Mouse (Mus musculus) cerebellum, adult 11 months (tissue): ENCODE results near the gene Kmt2d.

Experiments
- DNase-seq: peaks from one replicate; pipeline ENCODE4 v3.0.0; 2022

Kmt2d gene

DNA sequence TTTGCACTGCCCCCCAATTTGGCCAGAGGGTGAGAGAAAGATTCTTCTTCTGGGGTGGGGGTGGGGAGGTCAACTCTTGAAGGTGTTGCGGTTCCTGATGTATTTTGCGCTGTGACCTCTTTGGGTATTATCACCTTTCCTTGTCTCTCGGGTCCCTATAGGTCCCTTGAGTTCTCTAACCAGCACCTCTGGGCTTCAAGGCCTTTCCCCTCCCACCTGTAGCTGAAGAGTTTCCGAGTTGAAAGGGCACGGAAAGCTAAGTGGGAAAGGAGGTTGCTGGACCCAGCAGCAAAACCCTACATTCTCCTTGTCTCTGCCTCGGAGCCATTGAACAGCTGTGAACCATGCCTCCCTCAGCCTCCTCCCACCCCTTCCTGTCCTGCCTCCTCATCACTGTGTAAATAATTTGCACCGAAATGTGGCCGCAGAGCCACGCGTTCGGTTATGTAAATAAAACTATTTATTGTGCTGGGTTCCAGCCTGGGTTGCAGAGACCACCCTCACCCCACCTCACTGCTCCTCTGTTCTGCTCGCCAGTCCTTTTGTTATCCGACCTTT, 77.8 kb downstream of the Kmt2d start:
- no peak for DNase-seq

DNA sequence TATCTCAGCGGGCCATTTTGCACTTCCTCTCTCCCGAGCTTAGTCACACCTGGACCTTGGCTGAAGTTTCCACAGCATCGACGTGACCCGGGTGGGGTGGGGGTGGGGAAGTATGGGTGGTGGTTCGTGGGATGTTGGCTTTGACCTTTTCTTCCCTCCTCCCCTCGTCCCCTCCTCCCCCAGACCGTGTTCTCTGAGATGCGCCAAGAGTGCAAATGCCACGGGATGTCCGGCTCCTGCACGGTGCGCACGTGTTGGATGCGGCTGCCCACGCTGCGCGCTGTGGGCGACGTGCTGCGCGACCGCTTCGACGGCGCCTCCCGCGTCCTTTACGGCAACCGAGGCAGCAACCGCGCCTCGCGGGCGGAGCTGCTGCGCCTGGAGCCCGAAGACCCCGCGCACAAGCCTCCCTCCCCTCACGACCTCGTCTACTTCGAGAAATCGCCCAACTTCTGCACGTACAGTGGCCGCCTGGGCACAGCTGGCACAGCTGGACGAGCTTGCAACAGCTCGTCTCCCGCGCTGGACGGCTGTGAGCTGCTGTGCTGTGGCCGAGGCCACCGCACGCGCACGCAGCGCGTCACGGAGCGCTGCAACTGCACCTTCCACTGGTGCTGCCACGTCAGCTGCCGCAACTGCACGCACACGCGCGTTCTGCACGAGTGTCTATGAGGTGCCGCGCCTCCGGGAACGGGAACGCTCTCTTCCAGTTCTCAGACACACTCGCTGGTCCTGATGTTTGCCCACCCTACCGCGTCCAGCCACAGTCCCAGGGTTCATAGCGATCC, 78.6 kb downstream of the Kmt2d start:
- no peak for DNase-seq

DNA sequence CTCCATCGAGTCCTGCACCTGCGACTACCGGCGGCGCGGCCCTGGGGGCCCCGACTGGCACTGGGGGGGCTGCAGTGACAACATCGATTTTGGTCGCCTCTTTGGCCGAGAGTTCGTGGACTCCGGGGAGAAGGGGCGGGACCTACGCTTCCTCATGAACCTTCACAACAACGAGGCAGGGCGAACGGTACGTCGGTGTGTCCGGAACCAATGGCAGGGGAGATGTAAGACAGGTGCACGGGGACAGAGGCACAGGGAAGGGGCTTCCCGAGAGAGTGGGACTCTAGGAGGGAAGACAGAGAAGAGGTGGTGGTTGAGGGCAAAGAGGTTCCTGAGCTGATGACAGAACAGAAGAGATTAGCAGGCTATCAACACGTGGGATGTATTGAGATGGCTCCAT, 79.2 kb downstream of the Kmt2d start:
- no peak for DNase-seq

DNA sequence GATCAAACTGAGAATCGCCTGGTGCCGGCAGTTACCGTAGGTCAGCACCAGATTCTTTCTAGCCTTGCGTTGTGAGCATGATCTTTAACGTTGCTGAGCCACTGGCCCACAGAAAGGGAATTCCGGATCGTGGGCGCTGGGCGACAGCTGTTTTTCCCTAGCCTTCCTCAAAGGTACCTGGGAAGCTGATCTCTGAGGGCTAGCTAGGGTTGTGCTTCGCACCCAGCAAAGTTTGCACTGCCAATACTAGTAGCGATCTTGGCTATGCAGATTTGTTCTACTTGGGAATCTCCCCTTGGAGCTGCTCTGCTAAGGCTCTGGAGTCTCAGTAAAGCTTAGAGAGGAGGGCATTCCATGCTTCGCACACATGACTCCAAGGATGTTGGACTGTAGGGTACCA, 79.8 kb downstream of the Kmt2d start:
- DNase-seq = no peak

DNA sequence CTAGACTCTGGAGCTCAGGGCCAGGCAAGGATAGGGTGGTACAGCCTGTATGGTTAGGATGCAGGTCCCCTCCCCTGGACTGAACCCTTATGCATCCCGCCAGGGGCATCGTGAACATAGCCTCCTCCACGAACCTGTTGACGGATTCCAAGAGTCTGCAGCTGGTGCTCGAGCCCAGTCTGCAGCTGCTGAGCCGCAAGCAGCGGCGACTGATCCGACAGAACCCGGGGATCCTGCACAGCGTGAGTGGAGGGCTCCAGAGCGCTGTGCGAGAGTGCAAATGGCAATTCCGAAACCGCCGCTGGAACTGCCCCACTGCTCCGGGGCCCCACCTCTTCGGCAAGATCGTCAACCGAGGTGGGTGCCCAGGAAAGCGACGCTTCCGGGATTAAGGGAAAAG, 80.2 kb downstream of the Kmt2d start:
- DNase-seq = no peak

DNA sequence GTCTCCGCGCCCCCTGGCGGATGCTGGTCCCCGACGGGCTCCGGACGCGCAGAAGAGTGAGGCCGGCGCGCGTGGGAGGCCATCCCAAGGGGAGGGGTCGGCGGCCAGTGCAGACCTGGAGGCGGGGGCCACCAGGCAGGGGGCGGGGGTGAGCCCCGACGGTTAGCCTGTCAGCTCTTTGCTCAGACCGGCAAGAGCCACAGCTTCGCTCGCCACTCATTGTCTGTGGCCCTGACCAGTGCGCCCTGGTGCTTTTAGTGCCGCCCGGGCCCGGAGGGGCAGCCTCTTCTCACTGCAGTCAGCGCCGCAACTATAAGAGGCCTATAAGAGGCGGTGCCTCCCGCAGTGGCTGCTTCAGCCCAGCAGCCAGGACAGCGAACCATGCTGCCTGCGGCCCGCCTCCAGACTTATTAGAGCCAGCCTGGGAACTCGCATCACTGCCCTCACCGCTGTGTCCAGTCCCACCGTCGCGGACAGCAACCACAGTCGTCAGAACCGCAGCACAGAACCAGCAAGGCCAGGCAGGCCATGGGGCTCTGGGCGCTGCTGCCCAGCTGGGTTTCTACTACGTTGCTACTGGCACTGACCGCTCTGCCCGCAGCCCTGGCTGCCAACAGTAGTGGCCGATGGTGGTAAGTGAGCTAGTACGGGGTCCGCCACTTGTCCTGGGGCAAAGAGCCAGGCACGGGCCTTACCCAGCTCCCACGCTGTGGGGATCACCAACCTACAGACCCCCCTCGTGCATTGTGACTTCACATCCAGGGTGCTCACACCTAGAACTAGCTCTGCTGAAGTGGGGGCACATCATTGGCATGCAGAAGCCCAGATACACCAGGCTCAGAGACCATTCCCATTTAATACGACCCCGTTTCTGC, 81.1 kb downstream of the Kmt2d start, which contains the start of gene Wnt1:
TSS of gene Wnt1 (plus strand) at position 197 of the 875 bp plus-strand sequence.
- no peak for DNase-seq

DNA sequence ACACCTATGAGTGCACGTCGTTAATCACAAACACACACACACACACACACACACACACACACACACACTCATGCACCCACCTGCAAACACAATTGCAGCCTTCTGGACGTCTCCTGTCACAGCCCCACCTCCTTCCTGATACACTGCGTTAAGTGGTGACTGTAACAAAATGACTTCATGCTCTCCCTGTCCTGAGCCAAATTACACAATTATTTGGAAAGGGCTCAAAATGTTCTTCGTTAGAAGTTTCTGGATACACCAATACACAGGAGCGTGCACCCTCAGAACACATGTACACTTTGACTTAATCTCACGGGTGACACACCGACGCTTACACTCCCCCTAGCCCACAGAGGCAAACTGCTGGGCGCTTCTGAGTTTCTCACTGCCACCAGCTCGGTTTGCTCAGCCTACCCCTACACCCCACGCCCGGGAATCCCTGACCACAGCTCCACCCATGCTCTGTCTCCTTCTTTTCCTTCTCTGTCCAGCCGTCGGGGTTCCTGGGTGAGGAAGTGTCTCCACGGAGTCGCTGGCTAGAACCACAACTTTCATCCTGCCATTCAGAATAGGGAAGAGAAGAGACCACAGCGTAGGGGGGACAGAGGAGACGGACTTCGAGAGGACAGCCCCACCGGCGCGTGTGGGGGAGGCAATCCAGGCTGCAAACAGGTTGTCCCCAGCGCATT, 81.9 kb downstream of the Kmt2d start:
- DNase-seq = no peak

DNA sequence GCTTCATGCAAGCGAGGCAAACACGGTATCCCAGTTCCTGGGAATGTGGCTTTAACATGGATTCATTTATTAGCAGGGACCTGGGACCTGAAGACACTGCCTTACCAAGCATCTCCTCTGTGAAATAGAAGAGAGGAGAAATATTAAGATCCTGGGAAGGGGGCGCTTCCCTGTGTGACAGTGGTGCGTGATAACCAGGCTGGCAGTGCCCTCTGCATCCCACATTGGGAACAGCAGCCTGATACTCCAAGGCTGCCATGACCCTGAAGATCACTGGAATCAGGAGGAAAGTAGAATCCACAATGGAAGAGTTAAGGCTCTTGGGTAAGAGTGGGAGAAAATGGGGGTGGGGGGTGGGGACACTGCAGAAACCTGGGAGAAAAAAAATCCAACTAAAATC, 83.1 kb downstream of the Kmt2d start:
- DNase-seq = no peak

DNA sequence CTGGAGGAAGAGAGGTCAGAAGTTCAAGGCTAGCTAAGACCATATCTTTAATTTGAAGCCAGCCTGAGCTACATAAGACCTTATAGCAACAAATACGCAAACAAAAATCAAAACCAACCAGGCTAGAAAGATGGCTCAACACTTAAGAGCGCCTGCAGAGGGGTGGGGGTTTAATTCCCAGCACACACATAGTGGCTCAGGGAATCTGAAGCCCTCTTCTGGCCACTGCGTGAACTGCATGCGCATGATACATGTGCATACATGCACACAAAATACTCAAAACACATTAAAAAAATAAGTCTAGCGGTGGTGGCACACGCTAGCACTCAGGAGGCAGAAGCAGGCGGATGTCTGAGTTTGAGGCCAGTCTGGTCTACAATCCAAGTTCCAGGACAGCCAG, 85.3 kb downstream of the Kmt2d start:
- no peak for DNase-seq
